Mouse (Mus musculus): Measurements from ENCODE around the gene Atp9a. TPM values are rescaled to one million over a fixed set of nuclear protein-coding genes. Genes with fewer than 3 reads are reported as not detected.

Atp9a gene
- total and polyA plus RNA-seq, 3 experiments = not detected

GRCm38 (mm10) chr2:168776238-168776637 lies 34.0 kb upstream of the Atp9a start:
- H3K4me3 ChIP-seq (ENCODE audit: control insufficient read depth in 1 of 2, insufficient read depth in 1 of 2, low read depth in 2 of 2, low read length in 2 of 2) = no peak overlapping the region
- H3K27me3 ChIP-seq (ENCODE audit: control insufficient read depth in 1 of 2, insufficient read depth in 2 of 2, low read length in 2 of 2) = no peaks in the 10 kb centered on the region
- no peaks in the 10 kb centered on the region for H3K36me3 ChIP-seq (ENCODE audit: control insufficient read depth in 1 of 2, insufficient read depth in 2 of 2, low read length in 2 of 2)
- no peak overlapping the region for H3K27ac ChIP-seq (ENCODE audit: control insufficient read depth, low read depth, low read length)
- DNase-seq (ENCODE audit: low read depth, low spot score) = no peak
- no peaks in the 10 kb centered on the region for H3K4me1 ChIP-seq (ENCODE audit: control insufficient read depth in 1 of 2, insufficient read depth in 2 of 2, low read length in 2 of 2)
- no peak for TF ChIP-seq ETS1 (IDR thresholded peaks at IDR 0.05; ENCODE audit: low read depth, low read length)
- no peak overlapping the region for H3K9ac ChIP-seq (ENCODE audit: control insufficient read depth, low read depth, low read length, poor library complexity, severe bottlenecking)
- no peaks in the 10 kb centered on the region for H3K79me2 ChIP-seq (ENCODE audit: control insufficient read depth, insufficient read depth, low read length, poor library complexity)
- H3K9me3 ChIP-seq (replicated peaks; ENCODE audit: insufficient read depth, low read length) = no peaks in the 10 kb centered on the region

- Histone ChIP-seq H3K4me3 (ENCODE audit: control insufficient read depth in 1 of 2, insufficient read depth in 1 of 2, low read depth in 2 of 2, low read length in 2 of 2) (no peak overlapping the region), H3K4me1 (ENCODE audit: control insufficient read depth in 1 of 2, insufficient read depth in 2 of 2, low read length in 2 of 2) (no peaks in the 10 kb centered on the region), H3K27me3 (ENCODE audit: control insufficient read depth in 1 of 2, insufficient read depth in 2 of 2, low read length in 2 of 2) (no peaks in the 10 kb centered on the region), H3K9me3 (replicated peaks; ENCODE audit: insufficient read depth, low read length) (no peaks in the 10 kb centered on the region), H3K27ac (ENCODE audit: control insufficient read depth, low read depth, low read length) (no peak overlapping the region), H3K36me3 (ENCODE audit: control insufficient read depth in 1 of 2, insufficient read depth in 2 of 2, low read length in 2 of 2) (no peaks in the 10 kb centered on the region), H3K9ac (ENCODE audit: control insufficient read depth, low read depth, low read length, poor library complexity, severe bottlenecking) (no peak overlapping the region), H3K79me2 (ENCODE audit: control insufficient read depth, insufficient read depth, low read length, poor library complexity) (no peaks in the 10 kb centered on the region)
- no peak for DNase-seq (ENCODE audit: low read depth, low spot score)
- TF ChIP-seq MYB (IDR thresholded peaks at IDR 0.05; ENCODE audit: low read depth, low read length) = no peak
- no peak for TF ChIP-seq MAX (IDR thresholded peaks at IDR 0.05; ENCODE audit: low read length)
- TF ChIP-seq CHD2 (IDR thresholded peaks at IDR 0.05; ENCODE audit: low read length) = no peak
- no peak for TF ChIP-seq POLR2AphosphoS2 (IDR thresholded peaks at IDR 0.05; ENCODE audit: low read length)
- TF ChIP-seq TBP (IDR thresholded peaks at IDR 0.05; ENCODE audit: low read depth, low read length) = no peak
- TF ChIP-seq BHLHE40 (IDR thresholded peaks at IDR 0.05; ENCODE audit: borderline replicate concordance, low read depth, low read length) = no peak
- TF ChIP-seq MYC (IDR thresholded peaks at IDR 0.05; ENCODE audit: low read depth, low read length) = no peak
- TF ChIP-seq USF1 (IDR thresholded peaks at IDR 0.05; ENCODE audit: low read depth, low read length) = no peak
- no peak for TF ChIP-seq CTCF (IDR thresholded peaks at IDR 0.05 in 2 of 3, conservative IDR thresholded peaks at IDR 0.05 in 1 of 3; ENCODE audit: control insufficient read depth in 1 of 3, insufficient read depth in 1 of 3, low read depth in 2 of 3, low read length in 3 of 3, poor library complexity in 1 of 3, severe bottlenecking in 1 of 3)
- no peak for TF ChIP-seq MEF2A (IDR thresholded peaks at IDR 0.05; ENCODE audit: extremely low read depth, insufficient replicate concordance, low read depth, low read length, poor library complexity, severe bottlenecking)
- TF ChIP-seq JUND (IDR thresholded peaks at IDR 0.05; ENCODE audit: low read depth, low read length) = no peak
- TF ChIP-seq EP300 (IDR thresholded peaks at IDR 0.05; ENCODE audit: low read depth in 1 of 2, low read length in 2 of 2) = no peak
- no peak for TF ChIP-seq KAT2A (conservative IDR thresholded peaks at IDR 0.05; ENCODE audit: low read depth, low read length)
- no peak for TF ChIP-seq MXI1 (IDR thresholded peaks at IDR 0.05; ENCODE audit: low read depth, low read length)
- no peak for TF ChIP-seq ETS1 (IDR thresholded peaks at IDR 0.05; ENCODE audit: low read depth, low read length)
Observed at GRCm38 (mm10) chr2:168769259-168769658, 27.1 kb upstream of the Atp9a start.

DNA sequence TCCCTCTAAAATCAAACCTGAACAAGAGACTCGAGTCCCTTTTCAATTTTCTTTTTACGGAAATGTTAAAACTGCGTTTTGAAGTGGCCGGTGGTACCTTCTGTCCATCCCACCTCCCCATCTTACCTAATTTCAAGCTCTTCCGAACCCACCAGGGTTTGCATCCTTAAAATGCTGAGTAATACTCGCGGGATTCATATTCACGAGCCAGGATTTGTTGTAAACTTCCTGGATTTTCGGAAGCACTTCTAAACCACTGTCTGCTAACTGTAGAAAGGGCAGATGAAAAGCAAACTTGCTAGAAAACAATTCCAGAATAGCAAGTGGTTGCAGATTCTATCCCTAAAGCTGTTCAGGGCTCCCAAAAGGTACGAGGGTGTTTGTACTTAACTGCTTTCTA lies 25.4 kb upstream of the Atp9a start, which contains the start of gene Sall4:
TSS of gene Sall4 (minus strand) at position 362 of the 400 bp plus-strand sequence.
- no peaks in the 10 kb centered on the region for H3K79me2 ChIP-seq (ENCODE audit: control insufficient read depth, insufficient read depth, low read length, poor library complexity)
- H3K27me3 ChIP-seq (ENCODE audit: control insufficient read depth in 1 of 2, insufficient read depth in 2 of 2, low read length in 2 of 2) = no peaks in the 10 kb centered on the region
- no peak for DNase-seq (ENCODE audit: low read depth, low spot score)
- TF ChIP-seq POLR2AphosphoS5 (IDR thresholded peaks at IDR 0.05; ENCODE audit: borderline replicate concordance, low read depth, low read length) = no peak
- no peaks in the 10 kb centered on the region for H3K4me1 ChIP-seq (ENCODE audit: control insufficient read depth in 1 of 2, insufficient read depth in 2 of 2, low read length in 2 of 2)
- no peak within 1 kb of the TSS for H3K9ac ChIP-seq (ENCODE audit: control insufficient read depth, low read depth, low read length, poor library complexity, severe bottlenecking)
- no peak within 1 kb of the TSS for H3K4me3 ChIP-seq (ENCODE audit: control insufficient read depth in 1 of 2, insufficient read depth in 1 of 2, low read depth in 2 of 2, low read length in 2 of 2)
- H3K27ac ChIP-seq (ENCODE audit: control insufficient read depth, low read depth, low read length) = no peak within 1 kb of the TSS
- H3K36me3 ChIP-seq (ENCODE audit: control insufficient read depth in 1 of 2, insufficient read depth in 2 of 2, low read length in 2 of 2) = no peaks in the 10 kb centered on the region
- H3K9me3 ChIP-seq (replicated peaks; ENCODE audit: insufficient read depth, low read length) = no peaks in the 10 kb centered on the region

Data from MEL (cell line).